Mouse (Mus musculus) olfactory bulb, adult 2 months (tissue): ENCODE data around the gene Ppp1r1b.

Source experiments
- CTCF ChIP-seq: fragments of 200-500 bp; IDR thresholded peaks from 2 replicates; pipeline ENCODE4 v1.5.1; 2012; ENCODE audit warnings: low read depth, mild to moderate bottlenecking, low read length, moderate library complexity; ENCODE audit not compliant: insufficient read depth
- POLR2A ChIP-seq: fragments of 200-500 bp; IDR thresholded peaks from 2 replicates; pipeline ENCODE4 v1.6.1; 2012; ENCODE audit warnings: mild to moderate bottlenecking, low read depth, low read length, moderate library complexity; ENCODE audit not compliant: insufficient read depth

DNA sequence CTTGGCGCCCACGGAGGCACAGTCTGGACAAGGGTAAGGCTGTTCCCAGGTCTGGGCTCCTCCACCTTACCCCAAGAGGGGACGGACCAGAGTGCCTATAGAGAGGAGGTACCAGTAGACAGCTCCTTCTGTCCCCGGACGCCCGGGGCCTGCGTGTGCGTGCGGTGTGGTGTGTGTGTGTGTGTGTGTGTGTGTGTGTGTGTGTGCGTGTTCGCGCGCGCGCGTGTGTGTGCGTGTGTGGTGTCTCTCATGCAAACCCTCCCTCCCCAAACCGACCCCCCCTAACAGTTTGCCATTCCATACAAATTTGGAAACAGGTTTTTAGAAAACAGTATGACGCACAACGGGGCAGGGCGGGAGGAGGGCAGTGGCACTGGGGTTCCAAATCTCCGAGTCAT is 22.4 kb upstream of the Ppp1r1b start:
- TF ChIP-seq CTCF (no peak), POLR2A (no peak)
